Mouse (Mus musculus): Measurements from ENCODE around the gene Wfdc3. TPM values are rescaled to one million over a fixed set of nuclear protein-coding genes. Genes with fewer than 3 reads are reported as not detected.

The Wfdc3 gene
- polyA plus RNA-seq, 1 experiment from 2014 or later = 1.7 TPM

DNA sequence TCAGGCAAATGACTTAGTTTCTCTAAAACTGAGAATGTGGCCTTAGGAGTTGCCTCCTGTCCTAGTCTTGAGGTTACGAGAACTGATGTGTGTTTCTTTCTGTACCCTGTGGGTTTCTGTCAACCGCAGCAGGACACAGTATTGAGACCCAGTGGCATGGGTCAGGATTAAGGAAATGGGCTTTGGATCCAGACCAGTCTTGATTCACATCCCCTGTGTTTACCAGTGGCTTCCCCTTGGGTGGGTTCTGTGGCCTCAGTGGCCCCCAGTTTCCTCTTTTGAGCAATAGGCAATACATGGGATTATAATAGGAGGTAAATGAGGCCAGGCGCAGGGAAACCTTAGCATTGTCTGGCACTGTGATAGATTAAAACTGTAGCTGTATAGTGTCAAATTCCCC, 41.3 kb upstream of the Wfdc3 start:
- no peak overlapping the region for H3K4me3 ChIP-seq (replicated peaks; ENCODE audit: low read length)
- peaks cover 17% of the 10 kb centered on the region for H3K4me1 ChIP-seq (replicated peaks; ENCODE audit: control insufficient read depth, insufficient read depth, low read length)
- no peaks in the 10 kb centered on the region for H3K9me3 ChIP-seq (ENCODE audit: control insufficient read depth, low read length)
- peak overlapping the region; percentile 89 for H3K4me2 ChIP-seq (ENCODE audit: low read length)
- H3K9ac ChIP-seq (replicated peaks; ENCODE audit: low read depth, low read length) = no peak overlapping the region
- no peaks in the 10 kb centered on the region for H3K27me3 ChIP-seq (replicated peaks; ENCODE audit: control insufficient read depth, insufficient read depth, low read length)
- WGBS = 78% methylated on average over 3 of the region's 3 CpGs
- H3K36me3 ChIP-seq (ENCODE audit: control insufficient read depth, insufficient read depth) = 0 out of 2 replicates have a peak, but pooled peaks cover 2% of the 10 kb centered on the region
- no peak for ATAC-seq
- no peak overlapping the region for H3K27ac ChIP-seq (ENCODE audit: low read length)

DNA sequence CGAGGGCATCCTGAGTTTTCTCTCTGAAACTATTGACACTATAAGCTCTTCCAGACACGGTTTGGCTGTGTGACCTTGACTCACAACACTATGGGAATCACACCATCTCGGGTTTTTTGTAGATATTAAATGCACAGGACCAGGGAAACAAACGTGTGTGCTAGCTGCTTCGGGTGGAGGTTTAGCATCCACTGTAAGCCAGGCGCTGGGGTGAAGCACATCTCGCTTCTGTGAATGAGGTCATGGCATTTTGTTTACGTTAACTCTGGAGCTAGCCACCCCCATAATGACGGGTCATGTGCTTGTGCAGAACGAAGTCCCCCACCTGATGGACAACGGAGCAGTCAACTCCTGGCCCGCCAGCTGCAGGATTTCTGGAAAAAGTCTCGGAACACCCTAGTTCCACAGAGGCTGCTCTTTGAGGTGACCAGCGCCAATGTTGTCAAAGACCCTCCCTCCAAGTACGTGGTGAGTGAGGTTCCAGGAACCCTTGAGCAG, 40.7 kb upstream of the Wfdc3 start:
- Histone ChIP-seq H3K4me1 (replicated peaks; ENCODE audit: control insufficient read depth, insufficient read depth, low read length) (peaks cover 17% of the 10 kb centered on the region), H3K4me3 (replicated peaks; ENCODE audit: low read length) (peak overlapping the region; percentile 78), H3K27ac (ENCODE audit: low read length) (no peak overlapping the region), H3K36me3 (ENCODE audit: control insufficient read depth, insufficient read depth) (no peaks in the 10 kb centered on the region), H3K27me3 (replicated peaks; ENCODE audit: control insufficient read depth, insufficient read depth, low read length) (no peaks in the 10 kb centered on the region), H3K9ac (replicated peaks; ENCODE audit: low read depth, low read length) (peak overlapping the region; percentile 85), H3K4me2 (ENCODE audit: low read length) (peak overlapping the region; percentile 89), H3K9me3 (ENCODE audit: control insufficient read depth, low read length) (no peaks in the 10 kb centered on the region)
- ATAC-seq = no peak
- WGBS = 10% methylated on average over 15 of the region's 15 CpGs

DNA sequence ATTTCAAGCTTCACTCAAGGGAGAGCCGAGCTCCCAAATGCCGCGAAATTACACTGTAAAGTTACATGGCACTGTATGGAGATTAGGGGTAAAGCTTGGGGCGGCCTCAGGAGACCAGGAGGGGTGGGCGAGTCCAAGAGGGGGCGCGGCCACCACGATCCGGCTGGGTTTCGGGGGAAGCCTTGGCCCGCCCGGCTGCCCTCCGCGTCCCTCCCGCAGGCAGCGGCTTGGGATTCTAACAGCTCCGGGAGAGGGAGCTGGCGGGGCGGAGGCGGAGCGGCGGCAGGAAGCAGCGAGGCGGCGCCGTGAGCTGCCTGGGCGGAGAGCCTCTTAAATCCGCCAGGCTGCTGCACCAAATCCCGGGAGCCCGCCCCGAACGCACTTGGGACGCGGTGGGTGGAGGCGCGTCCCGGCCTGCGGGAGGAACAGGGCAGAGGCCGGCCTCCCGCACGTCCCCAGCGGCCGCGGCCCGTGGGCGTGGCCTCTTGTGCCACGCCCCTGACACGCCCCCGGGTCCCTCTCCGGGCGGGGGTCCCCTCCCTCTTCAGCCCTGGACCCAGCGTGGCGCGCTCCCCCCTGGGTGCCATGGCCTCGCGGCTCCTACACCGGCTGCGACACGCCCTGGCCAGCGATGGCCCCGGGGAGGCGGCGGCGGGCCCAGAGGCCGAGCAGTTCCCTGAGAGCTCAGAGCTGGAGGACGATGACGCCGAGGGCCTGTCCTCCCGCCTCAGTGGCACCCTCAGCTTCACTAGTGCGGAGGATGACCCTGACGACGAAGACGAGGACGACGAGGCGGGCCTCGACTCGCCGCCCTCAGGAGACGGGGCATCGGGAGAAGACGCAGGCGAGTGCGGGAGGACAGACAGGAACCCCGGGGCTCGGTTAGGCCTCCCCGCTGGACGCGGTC, 40.0 kb upstream of the Wfdc3 start, which contains the start of gene Snx21:
Gene Snx21, plus strand, starts transcription at position 343 of the 907 bp plus-strand sequence.
- H3K4me2 ChIP-seq (ENCODE audit: low read length) = peak within 1 kb of the TSS; percentile 89
- peak within 1 kb of the TSS; percentile 78 for H3K4me3 ChIP-seq (replicated peaks; ENCODE audit: low read length)
- peaks cover 17% of the 10 kb centered on the region for H3K4me1 ChIP-seq (replicated peaks; ENCODE audit: control insufficient read depth, insufficient read depth, low read length)
- no peaks in the 10 kb centered on the region for H3K27me3 ChIP-seq (replicated peaks; ENCODE audit: control insufficient read depth, insufficient read depth, low read length)
- H3K27ac ChIP-seq (ENCODE audit: low read length) = peak within 1 kb of the TSS; percentile 44
- H3K9ac ChIP-seq (replicated peaks; ENCODE audit: low read depth, low read length) = peak within 1 kb of the TSS; percentile 85
- under 1% methylated on average over 82 of the region's 89 CpGs for WGBS
- no peaks in the 10 kb centered on the region for H3K36me3 ChIP-seq (ENCODE audit: control insufficient read depth, insufficient read depth)
- no peaks in the 10 kb centered on the region for H3K9me3 ChIP-seq (ENCODE audit: control insufficient read depth, low read length)
- ATAC-seq = peak; percentile 90

DNA sequence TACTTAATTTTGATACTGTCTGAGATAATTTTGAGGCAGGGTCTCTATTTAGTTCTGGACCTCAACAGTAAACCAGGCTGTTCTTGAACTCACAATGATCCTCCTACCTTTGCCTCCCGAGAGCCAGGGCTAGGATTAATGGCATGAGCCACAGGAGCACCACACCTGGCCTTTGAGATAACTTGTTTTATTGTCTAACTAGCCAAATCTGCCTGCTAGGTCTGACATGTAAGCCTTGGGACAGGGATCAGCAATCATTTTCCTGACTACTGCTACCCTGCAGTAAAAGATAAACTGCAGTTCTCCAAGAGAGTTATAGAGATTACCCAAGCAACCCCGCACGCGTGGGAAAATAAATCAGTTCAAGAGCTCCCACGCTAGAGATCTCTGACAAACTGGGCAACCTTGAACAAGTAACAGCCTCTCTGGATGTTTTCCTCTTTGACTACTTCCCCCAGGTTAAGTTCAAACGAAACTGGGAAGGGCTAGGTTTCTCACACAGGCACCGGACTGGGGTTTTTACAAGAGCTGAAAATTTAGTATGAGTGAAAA, 39.2 kb upstream of the Wfdc3 start:
- no peak overlapping the region for H3K27ac ChIP-seq (ENCODE audit: low read length)
- H3K9me3 ChIP-seq (ENCODE audit: control insufficient read depth, low read length) = no peaks in the 10 kb centered on the region
- WGBS = 13% methylated on average over 7 of the region's 7 CpGs
- H3K9ac ChIP-seq (replicated peaks; ENCODE audit: low read depth, low read length) = peak overlapping the region; percentile 85
- H3K4me1 ChIP-seq (replicated peaks; ENCODE audit: control insufficient read depth, insufficient read depth, low read length) = peaks cover 17% of the 10 kb centered on the region
- no peaks in the 10 kb centered on the region for H3K27me3 ChIP-seq (replicated peaks; ENCODE audit: control insufficient read depth, insufficient read depth, low read length)
- H3K4me2 ChIP-seq (ENCODE audit: low read length) = peak overlapping the region; percentile 89
- peak overlapping the region; percentile 78 for H3K4me3 ChIP-seq (replicated peaks; ENCODE audit: low read length)
- no peaks in the 10 kb centered on the region for H3K36me3 ChIP-seq (ENCODE audit: control insufficient read depth, insufficient read depth)
- no peak for ATAC-seq

DNA sequence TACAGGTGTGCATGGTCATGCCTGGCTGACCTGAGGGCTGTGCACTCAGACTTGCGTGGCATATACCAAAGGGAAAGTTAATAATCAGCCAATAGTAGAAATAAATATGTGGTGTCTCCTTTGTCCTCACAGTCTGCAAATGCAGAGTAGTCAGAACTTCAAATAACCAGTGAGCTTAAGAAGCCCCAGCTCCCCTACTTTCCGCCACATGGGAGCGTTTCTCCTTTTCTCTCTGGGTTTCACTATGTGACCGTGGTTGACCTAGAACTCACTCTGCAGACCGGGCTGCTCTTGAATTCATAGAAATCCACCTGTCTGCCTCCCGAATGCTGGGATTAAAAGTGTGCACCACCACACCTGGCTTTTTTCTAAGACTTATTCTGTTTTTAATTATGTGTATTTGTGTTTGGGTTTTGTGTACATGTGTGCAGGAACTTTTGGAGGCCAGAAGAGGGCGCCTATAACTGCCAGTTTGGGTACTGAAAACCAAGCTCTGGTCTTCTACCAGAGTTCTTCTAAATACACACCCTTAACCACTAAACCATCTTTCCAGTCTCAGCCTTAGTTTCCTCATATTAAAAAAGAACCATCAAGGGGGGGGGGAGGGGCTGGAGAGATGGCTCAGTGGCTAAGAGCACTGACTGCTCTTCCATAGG, 38.3 kb upstream of the Wfdc3 start:
- no peak overlapping the region for H3K27ac ChIP-seq (ENCODE audit: low read length)
- WGBS = 78% methylated on average over 7 of the region's 7 CpGs
- no peaks in the 10 kb centered on the region for H3K9me3 ChIP-seq (ENCODE audit: control insufficient read depth, low read length)
- no peak overlapping the region for H3K9ac ChIP-seq (replicated peaks; ENCODE audit: low read depth, low read length)
- H3K4me1 ChIP-seq (replicated peaks; ENCODE audit: control insufficient read depth, insufficient read depth, low read length) = peaks cover 17% of the 10 kb centered on the region
- no peaks in the 10 kb centered on the region for H3K27me3 ChIP-seq (replicated peaks; ENCODE audit: control insufficient read depth, insufficient read depth, low read length)
- H3K4me2 ChIP-seq (ENCODE audit: low read length) = no peak overlapping the region
- ATAC-seq = no peak
- no peak overlapping the region for H3K4me3 ChIP-seq (replicated peaks; ENCODE audit: low read length)
- H3K36me3 ChIP-seq (ENCODE audit: control insufficient read depth, insufficient read depth) = no peaks in the 10 kb centered on the region

DNA sequence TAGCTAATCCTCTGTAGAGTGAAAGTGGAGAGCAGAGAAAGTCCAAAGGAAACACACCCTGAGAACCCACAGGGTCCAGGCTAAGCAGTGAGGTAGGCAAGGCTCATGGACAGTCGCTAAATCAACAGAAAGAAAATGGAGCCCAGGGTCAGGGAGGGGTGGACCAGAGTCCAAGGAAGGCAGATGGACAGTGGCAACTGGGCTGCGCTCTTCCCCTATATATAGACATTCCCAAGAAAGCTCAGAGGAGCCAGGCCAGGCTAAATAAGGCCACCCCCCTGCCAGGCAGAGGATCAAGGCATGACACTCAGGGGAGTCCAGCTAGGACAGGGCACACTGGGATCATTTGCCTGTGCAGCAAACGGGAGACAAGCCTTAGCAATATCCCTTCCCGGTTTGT, 36.1 kb upstream of the Wfdc3 start:
- no peak overlapping the region for H3K4me3 ChIP-seq (replicated peaks; ENCODE audit: low read length)
- WGBS = 74% methylated on average over 4 of the region's 4 CpGs
- H3K4me2 ChIP-seq (ENCODE audit: low read length) = no peak overlapping the region
- no peak overlapping the region for H3K27ac ChIP-seq (ENCODE audit: low read length)
- peaks cover 15% of the 10 kb centered on the region for H3K4me1 ChIP-seq (replicated peaks; ENCODE audit: control insufficient read depth, insufficient read depth, low read length)
- no peaks in the 10 kb centered on the region for H3K27me3 ChIP-seq (replicated peaks; ENCODE audit: control insufficient read depth, insufficient read depth, low read length)
- no peak for ATAC-seq
- no peak overlapping the region for H3K9ac ChIP-seq (replicated peaks; ENCODE audit: low read depth, low read length)
- H3K9me3 ChIP-seq (ENCODE audit: control insufficient read depth, low read length) = no peaks in the 10 kb centered on the region
- no peaks in the 10 kb centered on the region for H3K36me3 ChIP-seq (ENCODE audit: control insufficient read depth, insufficient read depth)

DNA sequence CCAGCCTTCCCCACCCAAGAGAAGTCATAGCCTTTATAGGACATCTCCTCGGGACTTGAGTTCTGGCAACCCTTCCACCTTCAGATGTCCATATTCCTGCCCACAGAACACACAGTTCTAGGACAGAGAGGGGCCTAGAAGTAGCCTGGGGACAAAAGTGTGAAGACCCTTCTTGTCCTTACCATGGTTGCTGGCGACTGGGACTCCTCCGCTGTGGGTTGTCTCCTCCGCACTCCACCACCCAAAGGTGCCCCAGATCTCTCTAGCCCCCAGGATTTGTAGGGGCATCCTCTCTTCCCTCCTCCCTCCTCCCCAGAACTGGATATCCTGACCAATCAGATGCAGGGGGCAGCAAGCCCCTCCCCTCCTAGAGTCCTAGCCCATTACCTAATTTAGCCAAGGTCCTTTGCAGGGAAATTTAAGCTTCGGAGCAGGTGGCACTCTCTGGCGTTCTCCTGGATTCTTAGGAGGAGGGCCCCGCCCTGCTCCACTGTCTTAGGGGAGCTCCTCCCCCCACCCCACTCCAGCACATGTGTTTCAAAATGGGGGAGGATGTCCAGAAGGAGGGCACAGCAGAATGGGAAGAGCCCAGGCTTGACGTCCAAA, 33.9 kb upstream of the Wfdc3 start, which contains the start of gene Tnnc2:
Gene Tnnc2, minus strand, starts transcription at position 487 of the 606 bp plus-strand sequence.
- Histone ChIP-seq H3K4me3 (replicated peaks; ENCODE audit: low read length) (no peak within 1 kb of the TSS), H3K4me2 (ENCODE audit: low read length) (no peak within 1 kb of the TSS), H3K27ac (ENCODE audit: low read length) (no peak within 1 kb of the TSS), H3K9ac (replicated peaks; ENCODE audit: low read depth, low read length) (no peak within 1 kb of the TSS), H3K4me1 (replicated peaks; ENCODE audit: control insufficient read depth, insufficient read depth, low read length) (no peaks in the 10 kb centered on the region), H3K9me3 (ENCODE audit: control insufficient read depth, low read length) (no peaks in the 10 kb centered on the region), H3K27me3 (replicated peaks; ENCODE audit: control insufficient read depth, insufficient read depth, low read length) (no peaks in the 10 kb centered on the region), H3K36me3 (ENCODE audit: control insufficient read depth, insufficient read depth) (no peaks in the 10 kb centered on the region)
- ATAC-seq = no peak
- WGBS = 72% methylated on average over 8 of the region's 8 CpGs

DNA sequence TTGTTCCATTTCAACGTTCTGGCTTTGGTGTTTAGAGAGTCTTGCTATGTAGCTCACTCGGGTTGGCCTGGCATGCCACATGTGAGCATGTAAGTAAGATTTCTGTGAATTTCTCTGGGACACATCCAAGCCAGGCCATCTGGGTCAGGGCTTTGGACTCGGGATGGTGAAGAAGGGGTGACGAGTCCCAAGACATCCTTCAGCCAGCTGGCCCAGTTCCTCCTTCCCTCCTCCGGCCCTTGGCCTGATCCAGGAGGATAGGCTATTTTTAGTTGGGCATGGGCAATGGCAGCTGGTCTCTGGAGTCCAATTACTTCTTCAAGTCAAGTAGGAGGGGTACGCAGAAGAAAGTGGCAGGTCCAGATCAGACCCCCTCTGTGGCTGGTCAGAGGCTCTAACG, 33.1 kb upstream of the Wfdc3 start:
- H3K4me2 ChIP-seq (ENCODE audit: low read length) = no peak overlapping the region
- H3K9me3 ChIP-seq (ENCODE audit: control insufficient read depth, low read length) = no peaks in the 10 kb centered on the region

DNA sequence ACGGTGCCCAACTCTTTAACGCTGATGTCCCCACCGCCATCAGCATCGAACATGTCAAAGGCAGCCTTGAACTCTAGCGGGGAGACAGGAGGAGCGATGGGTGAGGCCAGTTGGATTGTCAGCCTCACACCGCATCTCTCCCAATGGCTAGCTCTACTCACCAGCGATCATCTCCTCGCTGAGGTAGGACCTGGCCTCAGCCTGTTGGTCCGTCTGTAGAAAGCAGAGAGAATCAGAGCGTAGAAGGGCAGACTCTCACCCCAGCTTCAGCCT, 32.2 kb upstream of the Wfdc3 start:
- H3K27me3 ChIP-seq (replicated peaks; ENCODE audit: control insufficient read depth, insufficient read depth, low read length) = no peaks in the 10 kb centered on the region
- WGBS = 92% methylated on average over 11 of the region's 11 CpGs
- H3K27ac ChIP-seq (ENCODE audit: low read length) = no peak overlapping the region
- H3K36me3 ChIP-seq (ENCODE audit: control insufficient read depth, insufficient read depth) = no peaks in the 10 kb centered on the region
- no peaks in the 10 kb centered on the region for H3K9me3 ChIP-seq (ENCODE audit: control insufficient read depth, low read length)
- no peak overlapping the region for H3K4me2 ChIP-seq (ENCODE audit: low read length)
- no peak overlapping the region for H3K9ac ChIP-seq (replicated peaks; ENCODE audit: low read depth, low read length)
- no peak for ATAC-seq
- no peaks in the 10 kb centered on the region for H3K4me1 ChIP-seq (replicated peaks; ENCODE audit: control insufficient read depth, insufficient read depth, low read length)
- H3K4me3 ChIP-seq (replicated peaks; ENCODE audit: low read length) = no peak overlapping the region

More for the DNA sequence above, 33.1 kb upstream of the Wfdc3 start:
- WGBS = 85% methylated on average over 7 of the region's 7 CpGs
- no peaks in the 10 kb centered on the region for H3K4me1 ChIP-seq (replicated peaks; ENCODE audit: control insufficient read depth, insufficient read depth, low read length)
- no peak overlapping the region for H3K4me3 ChIP-seq (replicated peaks; ENCODE audit: low read length)
- H3K27ac ChIP-seq (ENCODE audit: low read length) = no peak overlapping the region
- H3K36me3 ChIP-seq (ENCODE audit: control insufficient read depth, insufficient read depth) = no peaks in the 10 kb centered on the region
- H3K27me3 ChIP-seq (replicated peaks; ENCODE audit: control insufficient read depth, insufficient read depth, low read length) = no peaks in the 10 kb centered on the region
- ATAC-seq = no peak
- no peak overlapping the region for H3K9ac ChIP-seq (replicated peaks; ENCODE audit: low read depth, low read length)
